Mouse (Mus musculus) hindbrain, embryonic 14.5 days (tissue): Measurements from ENCODE around the gene Pafah1b2. TPM values are rescaled to one million over a fixed set of nuclear protein-coding genes. Genes with fewer than 3 reads are reported as not detected.

Experiments
- ATAC-seq: fragments of 200-750 bp; cut with Nextera tagmentation; 2 replicates; pipeline ENCODE4 v1.8.0; 2017; ENCODE audit warnings: moderate number of reproducible peaks, mild to moderate bottlenecking, moderate TSS enrichment, moderate library complexity; ENCODE audit not compliant: low FRiP score
- DNase-seq: peaks from one replicate; pipeline ENCODE4 v3.0.0-alpha.2; 2015; ENCODE audit warnings: low spot score
- H3K27ac ChIP-seq: fragments of 300-500 bp; sonication (generic); 2 replicates; pipeline ENCODE4 v1.5.1; 2014; ENCODE audit warnings: mild to moderate bottlenecking, moderate library complexity
- H3K27me3 ChIP-seq: fragments of 300-500 bp; sonication (generic); 2 replicates; pipeline ENCODE4 v1.6.1; 2014; ENCODE audit warnings: mild to moderate bottlenecking, low read length, mixed read lengths; ENCODE audit not compliant: control insufficient read depth, insufficient read depth
- H3K36me3 ChIP-seq: fragments of 300-500 bp; sonication (generic); replicated peaks from 2 replicates; pipeline ENCODE4 v1.6.1; 2014; ENCODE audit not compliant: control insufficient read depth, insufficient read depth
- H3K4me1 ChIP-seq: fragments of 300-500 bp; sonication (generic); replicated peaks from 2 replicates; pipeline ENCODE4 v1.6.1; 2014; ENCODE audit warnings: antibody characterized with exemption, low read length, mixed read lengths; ENCODE audit not compliant: control insufficient read depth, insufficient read depth
- H3K4me2 ChIP-seq: fragments of 300-500 bp; sonication (generic); replicated peaks from 2 replicates; pipeline ENCODE4 v1.6.1; 2014; ENCODE audit warnings: mild to moderate bottlenecking, moderate library complexity
- H3K4me3 ChIP-seq: fragments of 300-500 bp; sonication (generic); replicated peaks from 2 replicates; pipeline ENCODE4 v1.5.1; 2014; ENCODE audit warnings: mild to moderate bottlenecking, low read length
- H3K9ac ChIP-seq: fragments of 300-500 bp; sonication (generic); 2 replicates; pipeline ENCODE4 v1.6.1; 2014
- H3K9me3 ChIP-seq: fragments of 300-500 bp; sonication (generic); 2 replicates; pipeline ENCODE4 v1.6.1; 2016; ENCODE audit warnings: low read length; ENCODE audit not compliant: control insufficient read depth
- WGBS: fragments of 180-500 bp; shearing (Covaris S2); extraction: QIAGEN DNeasy Blood & Tissue Kit; methylation state at CpG from one replicate; pipeline ENCODE4 v1.1.7; 2014; 5-methylcytosine and 5-hydroxymethylcytosine counted together
- polyA plus RNA-seq: library from polyadenylated mRNA; unstranded; fragments of >200 nt; fragmentation: Nextera tagmentation; extraction: Ambion mirVana; gene quantifications from 2 replicates; pipeline ENCODE4 v1.2.1, GENCODE M21; 2014

Pafah1b2 gene
- polyA plus RNA-seq, 1 experiment from 2014 or later, result 289 TPM

DNA sequence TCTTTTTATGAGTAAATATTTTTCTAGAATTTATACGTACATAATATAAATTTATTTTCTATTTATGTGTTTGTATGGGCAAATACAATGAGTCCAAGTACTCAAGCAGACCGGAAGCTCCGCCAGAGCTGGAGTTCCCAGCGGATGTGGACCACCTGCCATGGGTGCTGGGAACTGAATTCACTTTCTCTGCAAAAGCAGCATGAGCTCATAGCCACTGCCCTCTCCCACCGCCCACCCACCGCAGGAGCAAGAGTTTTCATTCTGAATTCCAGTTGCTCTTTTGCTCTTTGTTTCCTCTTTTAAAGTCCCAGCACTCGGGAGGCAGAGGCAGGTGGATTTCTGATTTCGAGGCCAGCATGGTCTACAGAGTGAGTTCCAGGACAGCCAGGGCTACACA, 31.1 kb upstream of the Pafah1b2 start:
- no peaks in the 10 kb centered on the region for H3K9me3 ChIP-seq
- no peaks in the 10 kb centered on the region for H3K36me3 ChIP-seq
- no peak overlapping the region for H3K9ac ChIP-seq
- WGBS, result 84% methylated on average over 8 of the region's 8 CpGs
- no peak overlapping the region for H3K4me2 ChIP-seq
- H3K4me3 ChIP-seq, result no peak overlapping the region
- no peak for ATAC-seq
- no peaks in the 10 kb centered on the region for H3K27me3 ChIP-seq
- DNase-seq, result no peak
- no peak overlapping the region for H3K27ac ChIP-seq
- 0 out of 2 replicates have a peak, but pooled peaks cover 4% of the 10 kb centered on the region for H3K4me1 ChIP-seq

DNA sequence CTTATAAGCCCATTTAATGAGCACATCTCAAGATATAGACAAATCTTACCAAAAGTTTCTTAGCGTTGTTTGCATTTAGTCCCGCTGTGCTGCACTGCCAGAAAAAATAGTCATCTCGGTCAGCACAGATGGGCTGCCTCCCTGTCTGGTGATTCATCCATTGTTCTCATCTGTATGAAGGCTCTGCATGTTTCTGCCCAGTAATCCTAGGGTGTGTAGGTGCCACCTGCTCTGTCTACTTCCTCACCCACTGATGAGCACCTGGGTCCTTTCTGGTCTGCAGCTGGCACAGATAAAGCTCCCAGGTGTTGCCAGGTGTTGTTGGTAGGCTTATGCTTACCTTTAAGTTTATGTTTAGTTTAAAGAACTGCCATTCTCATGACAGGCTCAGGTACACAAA, 29.9 kb upstream of the Pafah1b2 start:
- H3K4me1 ChIP-seq, result 0 out of 2 replicates have a peak, but pooled peaks cover 4% of the 10 kb centered on the region
- DNase-seq (no peak), ATAC-seq (no peak)
- no peaks in the 10 kb centered on the region for H3K36me3 ChIP-seq
- H3K9me3 ChIP-seq, result no peaks in the 10 kb centered on the region
- H3K27me3 ChIP-seq, result no peaks in the 10 kb centered on the region
- no peak overlapping the region for H3K27ac ChIP-seq
- WGBS, result 82% methylated on average over 3 of the region's 3 CpGs
- no peak overlapping the region for H3K9ac ChIP-seq
- H3K4me3 ChIP-seq, result no peak overlapping the region
- no peak overlapping the region for H3K4me2 ChIP-seq

DNA sequence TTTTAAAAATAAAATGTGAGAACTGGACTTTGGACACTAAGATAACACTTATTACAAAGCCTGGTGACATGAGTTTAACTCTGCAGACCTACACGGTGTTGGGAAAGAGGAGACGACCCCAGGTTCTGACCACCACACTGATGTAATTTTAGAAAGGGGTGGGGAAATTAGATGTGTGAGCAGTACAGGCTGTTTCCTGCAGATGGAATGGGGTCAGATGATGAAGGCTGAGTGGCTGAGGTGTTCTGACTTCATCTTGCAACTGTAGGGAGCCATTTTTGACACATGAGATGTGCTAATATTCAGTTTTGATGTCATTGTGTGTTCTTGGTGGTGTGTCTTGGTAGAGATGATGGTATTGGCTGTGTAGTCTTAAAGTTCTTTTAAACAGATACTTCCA, 28.7 kb upstream of the Pafah1b2 start:
- H3K27ac ChIP-seq, result no peak overlapping the region
- WGBS, result 99% methylated on average over 2 of the region's 2 CpGs
- H3K27me3 ChIP-seq, result no peaks in the 10 kb centered on the region
- ATAC-seq, result no peak
- H3K4me2 ChIP-seq, result no peak overlapping the region
- no peak for DNase-seq
- no peaks in the 10 kb centered on the region for H3K4me1 ChIP-seq
- H3K9ac ChIP-seq, result no peak overlapping the region
- H3K9me3 ChIP-seq, result no peaks in the 10 kb centered on the region
- no peak overlapping the region for H3K4me3 ChIP-seq
- no peaks in the 10 kb centered on the region for H3K36me3 ChIP-seq

DNA sequence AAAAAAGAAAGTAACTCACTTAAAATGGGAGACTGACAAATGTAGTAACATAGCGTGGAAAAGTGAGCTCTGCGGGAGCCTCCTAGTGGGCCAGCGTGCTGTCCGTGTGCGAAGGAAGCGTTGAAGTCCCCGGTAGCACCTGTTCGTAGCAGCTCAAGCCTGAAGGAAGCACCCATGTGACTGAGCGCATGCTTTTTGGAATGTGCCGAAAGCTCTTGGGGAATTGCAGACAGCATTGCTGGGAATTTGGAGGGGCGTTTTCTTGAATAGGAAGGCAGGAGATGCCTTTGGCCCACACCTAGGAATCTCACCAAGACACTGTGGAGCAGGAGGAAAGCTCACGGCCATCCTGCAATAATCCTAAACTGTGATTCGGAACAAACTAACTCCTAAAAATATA, 26.3 kb upstream of the Pafah1b2 start:
- no peak overlapping the region for H3K4me3 ChIP-seq
- H3K4me1 ChIP-seq, result no peaks in the 10 kb centered on the region; the same call in 1 of the 2 replicates
- no peak overlapping the region for H3K4me2 ChIP-seq
- H3K27ac ChIP-seq, result no peak overlapping the region
- DNase-seq (no peak), ATAC-seq (no peak)
- H3K9ac ChIP-seq, result no peak overlapping the region
- no peaks in the 10 kb centered on the region for H3K9me3 ChIP-seq
- H3K27me3 ChIP-seq, result no peaks in the 10 kb centered on the region
- H3K36me3 ChIP-seq, result no peaks in the 10 kb centered on the region
- WGBS, result 95% methylated on average over 13 of the region's 13 CpGs

DNA sequence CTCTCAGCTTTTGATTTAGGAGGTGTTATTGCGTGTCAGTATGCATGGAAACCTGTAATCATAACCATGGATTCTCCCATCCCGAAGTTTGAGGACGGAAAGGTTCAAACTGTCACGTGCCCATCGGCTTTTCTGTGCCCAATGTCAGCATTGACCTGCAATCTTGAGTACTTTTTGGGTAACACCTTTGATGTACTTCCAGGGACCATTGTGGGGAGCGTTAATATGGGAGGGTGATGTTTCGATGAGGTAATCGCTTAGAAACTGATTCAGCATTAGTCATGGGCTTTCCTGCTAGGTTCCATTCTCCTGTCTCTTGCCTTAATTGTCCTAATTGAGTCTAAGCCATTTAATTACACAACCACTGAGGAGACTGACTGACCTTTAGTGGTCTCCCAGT, 24.4 kb upstream of the Pafah1b2 start:
- Histone ChIP-seq H3K27me3 (no peaks in the 10 kb centered on the region), H3K9ac (no peak overlapping the region), H3K4me3 (no peak overlapping the region), H3K4me2 (no peak overlapping the region), H3K9me3 (no peaks in the 10 kb centered on the region), H3K36me3 (no peaks in the 10 kb centered on the region), H3K4me1 (no peaks in the 10 kb centered on the region; the same call in 1 of the 2 replicates), H3K27ac (no peak overlapping the region)
- ATAC-seq (no peak), DNase-seq (no peak)
- WGBS, result 97% methylated on average over 8 of the region's 8 CpGs

DNA sequence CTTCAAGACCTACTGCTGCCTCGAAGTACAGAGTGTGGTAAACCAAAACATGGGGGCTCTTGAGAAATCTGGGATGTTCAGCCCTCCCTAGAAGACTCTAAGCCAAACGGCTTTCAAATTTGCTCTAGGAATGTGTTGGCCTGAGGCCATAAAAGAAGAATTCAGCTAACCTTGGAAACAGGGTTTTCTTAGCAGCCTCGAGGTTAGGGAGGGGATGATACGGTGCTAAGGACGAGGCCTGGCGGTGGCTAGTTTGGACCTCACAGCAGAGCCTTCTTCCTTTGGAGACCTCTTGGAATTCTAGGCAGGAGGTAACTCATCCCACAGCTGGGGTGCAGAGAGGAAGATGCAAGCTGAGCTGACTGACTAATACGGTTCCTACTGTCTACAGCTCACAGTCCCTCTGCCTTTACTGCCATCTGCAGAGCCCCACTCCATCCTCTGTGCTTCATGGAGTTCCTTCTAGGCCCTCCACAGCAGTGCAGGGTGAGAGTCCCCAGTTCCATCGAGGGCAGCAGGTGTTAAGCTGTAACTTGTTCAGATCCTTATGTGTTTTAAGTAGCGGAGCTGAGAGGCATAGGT, 22.9 kb upstream of the Pafah1b2 start:
- H3K9me3 ChIP-seq, result no peaks in the 10 kb centered on the region
- H3K9ac ChIP-seq, result no peak overlapping the region
- no peaks in the 10 kb centered on the region for H3K36me3 ChIP-seq
- WGBS, result 71% methylated on average over 9 of the region's 9 CpGs
- no peak for ATAC-seq
- H3K4me2 ChIP-seq, result no peak overlapping the region
- no peak overlapping the region for H3K27ac ChIP-seq
- no peak overlapping the region for H3K4me3 ChIP-seq
- H3K27me3 ChIP-seq, result no peaks in the 10 kb centered on the region
- no peak for DNase-seq
- H3K4me1 ChIP-seq, result no peaks in the 10 kb centered on the region; the same call in 1 of the 2 replicates

DNA sequence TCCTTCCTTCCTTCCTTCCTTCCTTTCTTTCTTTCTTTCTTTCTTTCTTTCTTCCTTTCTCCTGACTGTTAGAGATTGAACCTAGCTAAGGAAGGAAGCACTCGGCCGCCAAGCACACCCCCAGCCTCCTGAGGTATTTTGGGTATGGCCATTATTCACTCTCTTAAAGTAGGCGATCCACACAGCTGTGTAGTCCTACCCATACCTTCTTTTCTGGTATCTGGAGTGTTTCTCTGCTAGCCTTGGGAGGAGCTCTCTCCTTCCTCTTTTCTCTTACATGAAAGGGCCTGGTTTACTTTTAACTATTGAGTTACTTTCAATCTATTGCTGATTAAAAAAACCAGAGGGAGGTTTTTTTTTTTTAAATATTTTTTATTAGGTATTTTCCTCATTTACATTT, 21.4 kb upstream of the Pafah1b2 start:
- no peaks in the 10 kb centered on the region for H3K27me3 ChIP-seq
- H3K27ac ChIP-seq, result no peak overlapping the region
- H3K9ac ChIP-seq, result no peak overlapping the region
- DNase-seq (no peak), ATAC-seq (no peak)
- H3K9me3 ChIP-seq, result no peaks in the 10 kb centered on the region
- no peaks in the 10 kb centered on the region; the same call in 1 of the 2 replicates for H3K4me1 ChIP-seq
- H3K4me2 ChIP-seq, result no peak overlapping the region
- no peak overlapping the region for H3K4me3 ChIP-seq
- no peaks in the 10 kb centered on the region for H3K36me3 ChIP-seq
- 90% methylated on average over 3 of the region's 3 CpGs for WGBS

DNA sequence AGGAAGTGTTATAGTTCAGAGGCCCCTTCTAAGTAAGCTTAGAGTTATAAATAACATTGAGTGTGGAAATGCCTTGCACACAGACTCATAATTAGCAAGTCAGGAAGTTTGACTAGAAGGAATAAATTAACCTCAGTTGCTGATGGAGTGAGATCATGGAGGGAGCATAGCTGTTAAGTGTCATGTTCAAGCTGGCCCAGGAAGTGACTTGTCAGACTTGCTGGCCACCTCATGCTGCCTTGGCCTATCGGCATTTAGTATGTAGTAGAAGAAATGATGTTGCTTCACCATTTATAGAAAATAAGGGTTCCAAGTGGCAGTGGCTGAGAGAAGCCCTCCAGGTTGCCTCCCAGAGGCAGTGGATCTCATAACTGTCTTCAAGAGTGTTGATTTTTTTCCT, 20.6 kb upstream of the Pafah1b2 start:
- Histone ChIP-seq H3K4me3 (no peak overlapping the region), H3K9me3 (no peaks in the 10 kb centered on the region), H3K9ac (no peak overlapping the region), H3K36me3 (no peaks in the 10 kb centered on the region), H3K4me2 (no peak overlapping the region), H3K4me1 (no peaks in the 10 kb centered on the region; the same call in 1 of the 2 replicates), H3K27me3 (no peaks in the 10 kb centered on the region), H3K27ac (no peak overlapping the region)
- no peak for ATAC-seq
- 92% methylated on average over 1 of the region's 1 CpGs for WGBS
- DNase-seq, result no peak

DNA sequence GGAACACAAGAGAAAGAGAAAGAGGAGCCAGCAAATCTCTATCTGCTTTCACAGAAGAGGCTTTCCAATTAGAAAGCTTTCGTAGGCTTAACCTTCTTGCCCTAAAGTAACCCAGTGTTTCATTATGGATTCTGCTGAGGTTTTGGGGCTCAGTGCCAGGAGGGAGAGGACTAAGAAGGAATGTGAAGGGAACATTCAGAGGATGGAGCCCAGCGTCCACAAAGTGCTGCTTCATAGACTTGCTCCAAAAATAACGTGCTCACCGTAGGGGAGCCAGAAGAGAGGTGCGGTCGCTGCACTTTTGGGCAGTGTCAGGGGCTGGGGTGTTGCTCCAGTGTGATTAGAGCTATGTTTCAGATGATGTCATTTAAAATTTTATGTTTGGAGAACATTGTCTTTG, 19.7 kb upstream of the Pafah1b2 start:
- Histone ChIP-seq H3K4me2 (no peak overlapping the region), H3K4me1 (no peaks in the 10 kb centered on the region; the same call in 1 of the 2 replicates), H3K9ac (no peak overlapping the region), H3K9me3 (no peaks in the 10 kb centered on the region), H3K27ac (no peak overlapping the region), H3K36me3 (no peaks in the 10 kb centered on the region), H3K4me3 (no peak overlapping the region), H3K27me3 (no peaks in the 10 kb centered on the region)
- DNase-seq (no peak), ATAC-seq (no peak)
- 69% methylated on average over 6 of the region's 6 CpGs for whole genome bisulfite sequencing

DNA sequence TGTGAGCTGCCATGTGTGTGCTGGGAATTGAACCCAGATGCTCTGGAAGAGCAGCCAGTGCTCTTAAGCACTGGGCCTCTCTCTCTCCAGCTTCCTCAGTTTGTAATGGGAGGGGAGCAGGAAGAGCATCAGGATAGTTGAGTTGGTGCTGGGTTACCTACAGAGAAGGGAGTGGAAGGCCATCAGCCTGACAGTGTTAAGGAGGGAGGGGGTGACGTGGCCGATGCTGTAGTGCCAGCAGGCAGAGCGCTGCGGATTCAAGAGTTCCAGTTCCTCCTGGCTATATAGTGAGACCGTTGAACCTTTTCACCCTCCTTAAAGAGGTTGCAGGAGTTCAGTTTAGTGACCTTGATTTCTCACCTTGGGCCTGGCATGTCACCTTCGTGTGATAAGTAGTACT, 18.5 kb upstream of the Pafah1b2 start:
- no peaks in the 10 kb centered on the region for H3K36me3 ChIP-seq
- H3K27ac ChIP-seq, result no peak overlapping the region
- WGBS, result 90% methylated on average over 6 of the region's 6 CpGs
- DNase-seq (no peak), ATAC-seq (no peak)
- H3K27me3 ChIP-seq, result no peaks in the 10 kb centered on the region
- H3K9ac ChIP-seq, result no peak overlapping the region
- H3K4me3 ChIP-seq, result no peak overlapping the region
- no peaks in the 10 kb centered on the region; the same call in 1 of the 2 replicates for H3K4me1 ChIP-seq
- no peak overlapping the region for H3K4me2 ChIP-seq
- no peaks in the 10 kb centered on the region for H3K9me3 ChIP-seq
